Mouse (Mus musculus) spleen, adult 2 months (tissue): ENCODE measurements around the gene Gm44579.

ENCODE experiments used
- CTCF ChIP-seq: fragments of 200-500 bp; IDR thresholded peaks from 2 replicates; pipeline ENCODE4 v1.5.1; 2011; ENCODE audit warnings: mild to moderate bottlenecking, inconsistent platforms; ENCODE audit not compliant: insufficient read depth, insufficient read length, insufficient replicate concordance; ENCODE audit errors: extremely low read depth
- POLR2A ChIP-seq: fragments of 200-500 bp; IDR thresholded peaks from 2 replicates; pipeline ENCODE4 v1.6.1; 2011; ENCODE audit warnings: low read depth, low read length, inconsistent platforms

- no peak for TF ChIP-seq CTCF
- no peak for TF ChIP-seq POLR2A
Measured at GRCm38 (mm10) chr15:98222377-98222776, 1.6 kb upstream of the Gm44579 start.
